Mouse (Mus musculus): ENCODE data around the gene Clip2.

DNA sequence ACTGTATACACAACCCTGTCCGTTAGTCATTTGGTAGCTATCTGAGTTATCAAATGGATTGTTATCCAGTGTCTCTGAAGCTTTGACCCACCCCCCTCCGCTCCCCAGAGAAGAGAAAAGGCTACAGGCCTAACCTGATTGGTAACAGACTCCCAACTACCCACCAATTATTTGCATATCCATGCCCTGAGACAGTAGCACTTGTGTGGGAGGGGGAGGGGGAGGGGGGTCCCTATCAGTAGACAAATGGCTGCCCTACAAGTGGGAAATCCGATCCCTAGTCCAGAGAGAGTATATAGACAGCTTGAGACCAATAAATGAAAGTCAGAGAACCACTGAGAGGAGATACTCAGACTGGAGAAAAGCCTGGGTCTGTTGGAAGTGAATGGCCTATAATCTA is 15.8 kb upstream of the Clip2 start:
- TF ChIP-seq POLR2A (IDR thresholded peaks at IDR 0.05; ENCODE audit: low read depth, low read length) (no peak), CTCF (IDR thresholded peaks at IDR 0.05; ENCODE audit: extremely low read depth, insufficient read depth, insufficient read length, insufficient replicate concordance) (no peak)
